Mouse (Mus musculus) heart, adult 11 months (tissue): Measurements from ENCODE around the gene Jmjd1c.
"Not testable (repeated sequence)": the region's sequence is repeated elsewhere in the genome, so short reads cannot be mapped to it uniquely, and the experiment has no call there.

Experiments
- DNase-seq: peaks from one replicate; pipeline ENCODE4 v3.0.0; 2022

The Jmjd1c gene

DNA sequence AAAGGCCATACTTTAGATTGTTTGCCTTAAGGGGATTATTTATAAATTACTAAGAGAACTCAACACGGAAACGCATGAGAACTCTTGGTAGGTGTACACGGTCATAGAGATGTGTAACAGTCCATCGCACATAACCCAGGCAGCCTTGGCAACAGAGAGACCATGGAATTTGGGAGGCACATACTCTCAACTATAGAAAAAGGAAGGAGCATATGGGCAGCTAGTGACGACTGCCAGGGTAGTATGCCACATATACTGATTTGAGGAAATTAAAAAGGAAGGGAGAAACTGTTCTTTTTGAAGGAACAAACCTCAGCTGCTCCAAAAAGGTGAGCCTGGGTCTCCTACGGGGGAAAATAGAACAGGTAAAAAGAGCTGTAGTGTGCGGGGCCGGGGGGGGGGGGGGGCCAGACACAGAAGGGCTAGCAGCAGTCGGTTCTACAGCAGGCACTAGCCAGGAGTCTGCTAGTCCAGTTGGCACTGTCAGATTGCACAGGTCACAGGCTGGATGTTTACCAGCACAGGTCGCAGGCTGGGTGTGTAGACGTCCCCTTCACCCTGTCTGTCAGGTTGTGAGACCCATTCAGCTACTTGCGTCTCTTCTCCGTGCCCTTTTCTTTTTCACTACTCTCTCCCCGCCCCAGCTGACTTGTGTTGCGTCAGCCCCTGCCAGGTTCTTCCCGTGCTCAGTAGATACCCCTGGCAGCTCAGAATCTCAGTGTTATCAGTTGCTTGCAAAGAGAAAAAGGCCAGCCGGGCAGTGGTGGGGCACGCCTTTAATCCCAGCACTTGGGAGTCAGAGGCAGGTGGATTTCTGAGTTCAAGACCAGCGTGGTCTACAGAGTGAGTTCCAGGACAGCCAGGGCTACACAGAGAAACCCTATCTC lies 9.6 kb downstream of the Jmjd1c start:
- DNase-seq: peak; percentile 93

DNA sequence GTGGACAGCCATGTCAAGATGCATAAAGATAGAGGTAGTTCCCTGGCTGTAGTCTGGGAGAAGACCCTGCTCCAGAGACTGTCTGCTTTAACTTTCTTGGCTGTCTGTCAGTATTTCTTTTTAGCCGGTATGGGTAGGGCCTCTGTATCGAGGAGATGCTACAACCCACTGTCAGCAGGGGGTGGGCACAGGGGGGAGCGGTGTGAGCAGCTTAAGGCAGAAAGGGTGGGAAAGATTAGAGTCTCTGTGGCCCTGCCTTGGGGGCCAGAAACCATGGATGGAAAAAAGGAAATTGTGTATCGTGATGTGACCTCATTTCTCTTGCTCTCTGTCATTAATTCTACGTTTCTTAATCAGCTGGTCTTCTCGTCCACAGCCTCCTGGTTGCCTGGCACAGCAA lies 10.5 kb downstream of the Jmjd1c start:
- DNase-seq: peak; percentile 81

DNA sequence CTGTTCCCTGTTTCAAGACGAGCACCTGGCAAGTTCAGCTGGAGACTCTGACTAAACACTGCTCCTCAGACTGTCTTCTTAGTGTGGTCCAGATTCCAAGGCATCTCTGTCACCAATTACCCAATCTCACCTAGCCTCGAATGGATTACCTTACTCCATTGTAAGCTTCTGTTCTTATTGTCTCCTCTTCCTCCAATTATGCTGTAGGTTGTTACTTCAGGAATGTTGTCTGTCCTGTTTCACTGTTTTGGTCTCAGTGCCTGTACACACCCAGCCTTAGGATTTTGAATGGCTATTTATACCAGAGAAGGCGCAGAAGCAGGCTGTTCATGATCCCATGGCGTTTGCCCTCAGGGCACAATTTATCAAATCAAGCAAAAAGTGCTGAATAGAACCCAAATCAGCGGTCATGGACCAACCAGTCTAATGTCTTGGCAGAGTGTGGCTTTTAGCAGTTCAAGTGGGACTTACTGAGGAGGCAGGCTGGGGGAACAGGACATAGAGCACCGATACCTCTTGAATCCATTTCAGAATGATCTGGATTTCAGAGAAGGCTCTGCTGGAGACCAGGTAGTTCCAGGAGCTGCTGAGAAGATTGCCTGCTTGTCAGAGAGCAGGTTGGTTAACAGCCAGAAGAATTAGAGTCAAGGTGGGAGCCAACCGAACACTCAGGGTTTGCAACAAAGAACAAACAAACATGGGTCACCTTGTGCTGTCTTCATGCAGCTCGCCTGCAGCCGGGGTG lies 11.3 kb downstream of the Jmjd1c start:
- peak; percentile 73 for DNase-seq

DNA sequence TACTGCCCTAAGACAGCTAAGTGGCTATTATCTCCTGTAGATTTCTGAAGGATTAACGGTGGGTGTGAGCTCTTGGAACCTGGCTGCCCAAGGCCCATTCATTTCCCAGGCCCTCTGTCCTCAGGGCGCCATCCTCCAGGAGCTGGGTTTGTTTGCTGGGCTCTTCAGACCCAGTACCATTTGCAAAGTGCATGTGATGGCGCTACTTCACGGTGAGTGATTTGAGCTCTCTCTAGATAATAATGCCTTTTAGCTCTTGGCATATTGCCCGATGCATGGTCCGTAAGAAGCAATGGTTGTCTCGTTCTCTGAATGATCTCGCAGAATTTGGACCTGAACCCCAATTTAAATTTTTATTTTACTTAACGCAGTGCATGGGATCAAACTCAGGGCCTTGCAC lies 12.2 kb downstream of the Jmjd1c start:
- DNase-seq: peak; percentile 76

DNA sequence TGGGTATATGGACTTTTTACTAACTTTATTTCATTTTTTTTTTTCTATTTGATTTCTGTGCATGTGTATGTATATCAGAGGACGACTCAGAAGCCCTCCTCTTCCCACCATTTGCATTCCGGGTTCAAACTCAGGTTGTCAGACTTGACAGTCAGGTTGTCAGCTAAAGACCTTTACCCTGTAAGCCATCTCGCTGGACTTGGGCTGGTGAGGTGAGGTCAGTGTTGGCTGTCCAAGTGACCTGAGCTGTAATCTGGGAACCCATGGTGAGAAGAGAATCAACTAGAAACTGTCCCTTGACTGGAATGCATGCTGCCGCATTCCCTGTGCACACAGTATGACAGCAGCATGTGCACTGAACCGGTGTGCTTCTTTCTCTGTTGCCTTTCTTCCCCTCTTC lies 13.7 kb downstream of the Jmjd1c start:
- peak; percentile 53 for DNase-seq

DNA sequence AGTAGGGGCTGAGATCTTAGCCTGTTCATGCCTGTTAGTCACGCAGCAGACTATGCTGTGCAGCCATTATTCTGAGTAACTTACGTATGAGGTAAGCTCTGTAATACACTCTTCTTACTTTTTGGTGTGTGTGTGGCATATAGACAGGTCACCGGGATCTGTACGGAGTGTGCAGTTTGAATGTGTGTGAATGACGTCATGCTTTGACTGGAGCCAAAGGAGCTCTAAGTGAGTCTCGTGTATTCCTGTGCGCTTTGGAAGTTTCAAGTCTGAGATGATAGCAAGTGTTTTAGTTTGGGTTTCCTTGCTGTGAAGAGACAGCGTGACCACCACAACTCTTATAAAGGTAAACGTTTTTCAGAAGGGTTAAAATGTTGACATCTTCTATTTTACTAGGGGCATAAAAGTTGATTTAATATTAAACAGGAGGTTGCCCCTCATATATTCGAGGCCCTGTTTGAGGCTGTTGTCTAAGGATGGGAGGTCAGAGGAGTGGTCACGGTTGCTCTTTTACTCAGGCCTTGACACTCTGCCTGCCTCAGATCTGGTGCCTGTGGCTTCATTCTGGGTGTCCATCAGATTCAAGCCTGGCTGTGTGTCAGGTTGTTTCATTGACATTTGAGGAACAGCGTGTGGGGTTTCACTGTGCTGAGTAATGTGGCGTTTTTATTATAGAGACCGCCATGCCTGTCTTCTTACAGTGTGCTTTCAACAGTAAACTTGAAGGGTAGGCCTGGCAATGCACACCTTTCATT lies 15.3 kb downstream of the Jmjd1c start:
- peak; percentile 87 for DNase-seq

DNA sequence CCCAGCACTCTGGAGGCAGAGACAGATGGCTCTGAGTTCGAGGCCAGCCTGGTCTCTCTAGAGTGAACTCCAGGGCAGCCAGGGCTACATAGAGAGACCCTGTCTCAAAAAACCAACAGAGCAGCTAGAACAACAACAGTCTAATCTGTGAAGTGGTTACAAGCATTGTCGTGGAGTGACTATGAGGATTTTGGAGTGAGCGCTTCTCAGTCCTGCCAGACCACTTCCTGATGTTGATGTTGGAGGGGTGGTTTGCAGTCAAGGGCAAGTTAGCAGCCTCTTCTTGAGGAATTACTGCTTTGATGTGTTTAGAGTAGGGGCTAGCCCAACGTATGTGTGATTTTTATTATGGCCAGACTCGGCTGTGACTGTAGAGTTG lies 15.9 kb downstream of the Jmjd1c start:
- DNase-seq: peak; percentile 80

DNA sequence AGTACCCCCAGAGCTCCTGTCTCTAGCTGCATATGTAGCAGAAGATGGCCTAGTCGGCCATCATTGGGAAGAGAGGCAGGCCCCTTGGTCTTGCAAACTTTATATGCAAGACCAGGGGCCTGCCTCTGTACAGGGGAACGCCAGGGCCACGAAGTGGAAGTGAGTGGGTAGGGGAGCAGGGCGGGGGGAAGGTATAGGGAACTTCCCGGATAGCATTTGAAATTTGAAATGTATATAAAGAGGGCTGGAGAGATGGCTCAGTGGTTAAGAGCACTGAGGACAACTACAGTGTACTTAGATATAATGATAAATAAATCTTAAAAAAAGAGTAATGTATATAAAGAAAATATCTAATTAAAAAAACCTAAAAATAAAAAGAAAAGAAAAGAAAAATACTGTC lies 17.0 kb downstream of the Jmjd1c start:
- not testable (repeated sequence) for DNase-seq

DNA sequence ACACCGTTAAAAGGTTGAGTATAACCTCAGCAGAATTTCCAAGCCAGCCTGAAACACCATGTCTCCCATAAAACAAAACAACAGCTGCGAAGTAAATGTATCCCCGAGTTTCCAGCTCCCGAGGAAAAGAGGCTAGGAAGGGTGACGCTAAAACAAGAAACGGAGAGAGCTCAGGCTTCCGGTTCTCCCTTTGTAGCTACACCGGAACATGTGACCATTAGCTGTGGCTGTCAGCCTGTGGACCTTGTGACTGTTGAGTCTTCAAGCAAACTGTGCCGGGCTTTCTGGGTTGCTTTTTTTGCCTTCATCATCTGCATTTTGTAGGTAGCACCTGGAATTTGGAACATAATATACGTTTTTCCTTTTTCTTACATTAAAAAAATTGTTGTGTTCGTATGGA lies 17.9 kb downstream of the Jmjd1c start:
- DNase-seq: peak; percentile 92

DNA sequence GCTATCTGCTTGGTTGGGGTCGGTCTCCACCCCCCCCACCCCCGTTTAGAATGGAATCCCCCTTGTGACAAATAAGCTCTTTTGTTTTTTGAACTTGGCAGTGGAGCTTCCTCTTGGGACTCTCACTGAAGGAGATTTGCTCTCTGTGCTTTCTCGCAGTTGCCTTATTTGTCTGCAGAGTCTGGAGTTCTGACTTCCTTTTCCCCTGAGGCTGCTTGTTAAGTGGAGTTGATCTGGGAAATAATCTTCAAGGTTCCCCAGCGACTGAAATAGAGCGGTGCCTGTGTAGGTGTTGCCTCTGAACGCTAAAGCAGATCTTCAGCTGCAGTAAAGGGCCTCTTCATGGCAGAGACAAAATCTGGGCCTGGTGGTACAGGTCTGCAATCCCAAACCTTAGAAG lies 19.2 kb downstream of the Jmjd1c start:
- DNase-seq: peak; percentile 96

DNA sequence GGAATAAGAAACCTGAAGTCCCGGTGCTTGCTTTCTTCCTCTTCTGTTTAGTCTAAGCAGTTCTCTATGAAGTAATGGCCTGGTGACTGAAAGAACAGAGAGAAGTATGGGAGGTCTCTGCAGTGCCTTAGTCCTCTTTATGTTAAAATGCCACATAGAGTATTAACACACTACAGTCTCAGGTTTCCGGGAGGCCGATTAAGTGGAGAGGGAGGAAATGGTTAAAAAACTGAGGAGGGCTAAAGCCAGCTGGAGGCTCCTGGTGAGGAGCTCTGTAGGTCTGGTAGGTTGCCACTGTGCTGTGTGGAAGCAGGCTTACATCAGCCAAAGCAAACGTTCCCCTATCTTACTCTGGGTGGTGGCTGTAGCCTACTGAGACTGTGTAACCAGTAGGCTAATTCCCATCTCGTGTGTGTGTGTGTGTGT lies 19.8 kb downstream of the Jmjd1c start:
- peak; percentile 96 for DNase-seq

DNA sequence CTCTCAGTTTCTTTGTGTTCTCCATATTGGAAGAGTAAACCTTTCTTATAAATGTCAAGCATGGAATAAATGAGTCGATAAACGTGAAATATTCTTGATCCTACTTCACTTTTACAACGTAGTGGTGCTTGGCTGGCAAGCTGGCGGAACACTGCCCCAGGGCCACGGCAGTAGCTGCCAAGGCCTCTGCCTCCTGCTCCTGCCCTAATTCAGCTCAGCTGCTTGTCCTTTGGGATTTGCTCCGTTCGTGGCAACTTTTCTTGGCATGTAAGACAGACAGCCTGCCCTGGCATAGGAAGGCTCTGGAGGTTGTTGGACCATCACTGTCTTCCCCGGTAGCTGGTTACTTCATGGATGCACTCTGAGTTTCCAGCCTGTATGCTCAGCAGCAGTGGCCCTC lies 20.3 kb downstream of the Jmjd1c start:
- DNase-seq: peak; percentile 93

DNA sequence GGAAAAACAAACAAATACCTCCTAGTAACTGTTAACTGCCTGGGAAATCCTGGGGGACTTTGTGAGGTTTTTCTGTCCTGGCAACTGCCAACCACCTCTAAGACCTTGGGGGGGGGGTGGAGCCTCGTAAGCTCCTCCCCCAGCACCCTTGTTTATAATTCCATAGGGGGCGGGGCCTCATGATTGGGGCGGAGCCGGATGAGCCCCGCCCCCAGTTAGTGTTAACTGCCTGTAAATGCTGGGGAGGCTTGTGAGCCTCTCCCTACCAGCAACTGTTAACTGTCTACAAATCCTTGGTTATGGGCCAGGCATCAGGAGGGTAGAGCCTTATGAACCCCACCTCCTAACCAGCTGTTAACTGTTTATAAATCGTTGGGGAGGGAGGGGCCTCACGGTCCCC lies 23.4 kb downstream of the Jmjd1c start:
- DNase-seq: peak; percentile 87

DNA sequence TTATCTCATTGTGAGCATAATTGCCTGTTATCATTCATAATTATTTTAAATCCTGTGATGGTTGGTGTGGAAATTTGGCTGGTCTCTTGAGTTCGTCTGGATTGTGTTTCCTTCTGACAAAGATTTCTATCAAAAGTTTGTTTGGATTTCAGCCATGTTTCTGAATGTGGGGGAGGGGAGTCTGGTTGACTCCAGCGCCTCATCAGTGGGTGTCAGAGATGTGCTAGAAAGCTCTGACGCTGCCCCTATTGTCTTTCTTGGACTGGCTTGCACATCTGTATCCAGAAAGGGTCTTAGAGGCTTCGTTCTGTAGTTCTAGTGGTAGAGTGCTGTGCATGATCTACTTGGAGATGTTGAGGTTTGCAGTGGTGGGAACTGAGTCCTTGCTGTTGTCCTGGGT lies 24.3 kb downstream of the Jmjd1c start:
- peak; percentile 83 for DNase-seq

DNA sequence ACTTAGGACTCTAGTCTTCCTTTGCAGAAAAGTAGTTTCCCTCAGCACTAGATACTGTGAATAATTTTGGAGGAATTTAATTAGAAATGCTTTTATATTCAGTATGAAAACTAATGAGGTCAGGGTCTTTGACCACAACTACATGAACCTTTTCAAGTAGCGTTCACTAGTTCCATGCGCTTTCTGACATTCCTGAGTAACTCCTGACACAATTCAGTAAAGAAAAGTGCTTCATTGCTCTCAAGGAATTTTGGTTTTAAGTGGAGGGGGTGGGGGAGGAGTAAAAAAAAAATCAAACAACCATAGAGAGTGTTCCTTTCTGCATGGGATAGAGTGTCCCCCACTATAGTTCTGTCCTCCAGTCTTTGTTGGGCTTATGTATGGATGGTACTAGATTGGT lies 24.7 kb downstream of the Jmjd1c start:
- DNase-seq: no peak

DNA sequence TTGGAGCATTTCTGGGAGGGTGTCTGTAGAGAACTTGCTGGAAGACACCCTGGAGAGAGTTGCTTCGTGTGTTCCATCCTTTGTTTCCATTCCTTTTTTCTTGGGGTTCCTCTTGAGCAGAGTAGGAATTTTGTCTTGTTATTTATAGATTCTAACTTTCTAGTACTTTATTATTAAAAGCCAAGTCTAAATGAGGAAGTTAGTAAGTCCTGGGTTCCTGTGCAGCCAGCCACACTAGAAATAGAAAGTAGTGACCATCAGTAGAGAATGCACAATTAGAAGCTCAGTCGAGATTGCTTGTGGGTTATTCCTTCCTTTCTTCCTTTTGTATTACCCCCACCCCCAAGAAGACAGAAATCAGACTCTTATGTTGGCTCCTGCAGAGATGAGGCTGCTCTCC lies 27.8 kb downstream of the Jmjd1c start:
- DNase-seq: peak; percentile 82

DNA sequence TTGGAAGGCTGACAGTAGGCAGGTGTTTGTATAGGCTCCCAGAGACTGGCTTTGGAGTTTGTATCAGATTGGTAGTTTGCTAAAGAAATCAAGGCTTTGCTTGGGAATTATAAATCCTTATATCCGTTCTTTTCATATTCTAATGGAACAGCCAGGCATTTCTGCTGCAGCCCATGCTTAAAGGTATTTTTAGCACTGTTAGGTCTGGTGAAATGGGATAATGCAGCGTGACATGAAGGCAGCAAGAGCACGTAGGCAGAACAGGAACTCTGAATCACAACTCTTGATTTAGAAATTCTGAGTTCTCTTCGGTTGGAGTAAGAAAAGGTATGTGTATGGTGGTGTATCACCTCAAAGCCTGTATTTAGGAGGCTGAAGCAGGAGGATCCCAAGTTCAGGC lies 28.2 kb downstream of the Jmjd1c start:
- peak; percentile 76 for DNase-seq

DNA sequence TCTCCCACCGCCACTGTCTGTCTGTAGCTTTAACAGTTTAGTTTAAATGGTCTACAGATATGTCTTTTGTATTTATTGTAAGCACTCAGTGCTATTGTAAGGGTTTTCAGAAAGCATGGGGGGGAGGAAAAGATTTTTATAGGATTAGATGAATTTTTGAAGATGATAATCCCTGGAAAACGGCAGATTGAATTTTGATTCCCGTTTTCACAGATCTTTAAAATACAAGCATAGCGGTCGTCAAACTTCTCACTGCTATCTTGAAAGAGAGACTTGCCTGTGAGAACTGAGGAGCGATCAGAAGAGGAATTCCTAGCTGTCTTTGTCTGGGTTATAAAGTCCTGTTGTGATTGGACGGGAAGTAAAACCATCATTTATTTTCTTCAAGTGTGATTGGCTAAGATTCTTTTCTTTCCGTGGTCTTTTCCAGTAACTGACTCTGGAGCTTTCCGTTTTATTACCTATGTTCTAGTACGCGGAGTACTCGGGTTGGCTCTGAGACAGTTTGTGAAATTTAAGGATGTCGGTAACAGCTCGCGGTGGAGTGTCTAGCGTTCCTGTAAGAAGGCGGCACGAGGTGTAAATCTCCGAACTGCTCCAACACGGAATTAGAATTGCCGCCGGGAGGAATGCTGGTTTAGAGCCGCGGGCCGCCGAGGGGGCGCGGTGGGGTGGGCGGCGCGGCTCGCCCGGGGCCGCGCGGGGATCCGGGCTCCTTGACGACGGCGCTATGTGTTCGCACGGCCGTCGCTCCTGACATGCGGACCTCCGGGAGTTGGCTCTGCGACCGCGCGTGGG lies 30.3 kb downstream of the Jmjd1c start:
- peak; percentile 97 for DNase-seq

DNA sequence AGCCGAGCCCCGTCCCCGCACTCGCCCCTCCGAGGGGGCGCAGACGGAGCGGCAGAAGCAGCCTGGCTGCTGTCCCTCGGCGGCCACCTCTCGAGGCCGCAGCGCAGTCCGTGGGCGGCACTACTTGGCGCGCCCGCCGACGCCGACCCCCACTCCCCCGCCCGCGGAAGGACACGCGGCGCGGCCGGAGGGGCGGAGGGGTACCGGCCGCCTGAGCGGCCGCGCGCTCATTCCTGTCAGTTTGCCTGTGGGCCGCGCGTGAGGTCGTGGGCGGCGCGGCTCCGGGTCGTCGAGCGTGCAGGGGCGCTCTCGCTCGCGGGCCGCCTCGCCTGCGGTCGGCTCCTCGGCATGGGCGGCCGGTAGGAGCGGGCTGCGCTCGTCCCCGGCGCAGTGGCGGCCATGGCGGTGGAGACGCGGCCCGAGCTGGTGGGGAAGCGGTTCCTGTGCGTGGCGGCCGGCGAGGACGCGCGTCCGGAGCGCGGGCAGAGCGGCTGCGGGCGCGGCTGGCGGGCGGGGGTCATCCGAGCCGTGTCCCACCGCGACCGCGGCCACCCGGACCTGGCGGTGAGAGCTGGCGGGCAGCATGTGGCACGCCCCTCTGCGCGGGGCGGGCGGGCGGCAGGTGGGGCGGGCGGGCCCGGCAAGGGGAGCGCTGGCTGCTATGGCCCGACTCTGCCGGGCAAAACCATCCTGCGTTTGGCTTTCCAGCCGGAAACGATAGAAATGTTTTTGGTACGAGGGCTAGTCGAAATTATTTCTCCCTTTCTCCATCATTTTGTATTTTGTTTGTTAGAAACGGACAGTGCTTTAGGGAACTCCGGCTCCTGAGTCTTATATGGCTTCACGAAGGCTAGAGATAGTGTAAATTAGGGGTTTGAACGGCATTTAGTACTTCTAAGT lies 31.2 kb downstream of the Jmjd1c start:
- DNase-seq: peak; percentile 96

DNA sequence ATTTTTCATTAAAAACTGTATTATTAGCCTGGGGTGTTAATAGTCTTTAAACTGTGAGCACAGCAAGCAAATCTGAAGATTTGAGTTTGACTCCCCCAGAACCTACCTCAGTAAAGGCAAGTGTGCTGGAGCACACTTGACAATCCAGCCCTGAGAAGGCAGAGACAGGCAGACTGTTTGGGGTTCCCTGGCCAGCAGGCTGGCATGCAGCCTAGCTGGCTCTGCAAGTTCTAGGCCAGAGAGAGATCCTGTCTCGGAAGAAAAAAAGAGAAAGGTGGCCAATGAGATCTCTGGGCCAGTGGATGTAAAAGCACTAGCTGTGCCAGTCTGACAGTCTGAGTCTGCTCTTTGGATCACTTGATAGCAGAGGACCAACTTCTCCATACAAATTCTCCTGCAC lies 33.6 kb downstream of the Jmjd1c start:
- DNase-seq: peak; percentile 79

DNA sequence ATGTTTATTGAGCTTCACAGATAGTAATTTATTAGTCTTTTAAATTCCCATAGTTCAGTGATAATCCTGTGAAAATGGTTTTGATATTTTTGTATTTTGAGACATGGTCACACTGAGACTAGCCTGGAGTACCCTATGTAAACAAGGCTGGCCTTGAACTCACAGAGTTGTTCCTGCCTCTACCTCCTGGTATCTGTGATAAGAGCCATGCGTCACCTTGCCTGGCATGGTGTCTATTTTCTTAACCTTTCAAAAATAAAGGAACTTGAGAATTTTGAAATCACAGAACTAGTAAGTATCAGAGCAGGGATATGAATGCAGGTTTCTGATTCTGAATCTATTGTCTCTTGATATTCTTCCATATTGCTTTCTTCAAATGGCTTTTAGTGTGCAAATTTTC lies 35.8 kb downstream of the Jmjd1c start:
- DNase-seq: no peak

DNA sequence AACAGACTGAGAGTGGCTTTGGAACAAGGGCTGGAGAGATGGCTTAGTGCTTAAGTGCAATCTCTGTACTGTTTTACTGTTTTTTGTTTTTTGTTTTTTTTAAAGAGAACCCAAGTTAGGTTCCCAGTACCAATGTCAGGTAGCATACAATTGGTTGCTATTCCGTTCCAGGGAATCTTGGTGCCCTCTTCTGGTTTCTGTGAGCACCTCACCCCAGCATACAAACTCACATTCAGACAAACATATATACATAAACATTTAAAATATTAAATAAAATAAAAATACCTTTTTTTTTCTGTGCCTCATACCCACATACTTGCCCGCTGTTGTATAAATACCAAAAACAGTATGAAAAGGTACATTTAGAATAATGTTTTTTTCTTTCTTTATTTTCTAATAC lies 38.4 kb downstream of the Jmjd1c start:
- DNase-seq: no peak
